Mouse (Mus musculus) adrenal gland, postnatal 25 days (tissue): ENCODE measurements around the gene Mboat1. TPM values are rescaled to one million over a fixed set of nuclear protein-coding genes. Genes with fewer than 3 reads are reported as not detected.

ENCODE experiments used
- DNase-seq: peaks from one replicate; pipeline ENCODE4 v3.0.0; 2021; ENCODE audit warnings: mixed read lengths
- long read RNA-seq: library from polyadenylated mRNA; stranded (forward); transcript quantifications from one replicate; pipeline ENCODE4 v2.0.0, GENCODE M21; 2021
- total RNA-seq: library from RNA; stranded (reverse); gene quantifications from 2 replicates; pipeline ENCODE4 v1.2.3, GENCODE M21; 2021

The Mboat1 gene
- 4.6 and 5.9 TPM in 2 replicates for total RNA-seq
- long read RNA-seq, transcript Mboat1-201 (13 exons, 2,905 nt): major isoform, 5 of 5 reads
- long read RNA-seq, partial matches to known transcripts: 0 of 5 reads
- long read RNA-seq, other reads (novel, unspliced or antisense): 0 of 5 reads

GRCm38 (mm10) chr13:30136243-30136922 is at the start of gene Mboat1:
Mboat1 (plus strand) TSS chr13:30136489.
- DNase-seq: peak; percentile 88

- DNase-seq: no peak
Measured at GRCm38 (mm10) chr13:30093086-30093485, 43.2 kb upstream of the Mboat1 start.

GRCm38 (mm10) chr13:30095851-30096250 is 40.4 kb upstream of the Mboat1 start:
- DNase-seq: no peak

GRCm38 (mm10) chr13:30096536-30096935 is 39.8 kb upstream of the Mboat1 start:
- DNase-seq: no peak

GRCm38 (mm10) chr13:30109001-30109600 is 27.2 kb upstream of the Mboat1 start:
- no peak for DNase-seq

- DNase-seq: no peak
Measured at GRCm38 (mm10) chr13:30115792-30116191, 20.5 kb upstream of the Mboat1 start.

GRCm38 (mm10) chr13:30136923-30137629 is 787 bp downstream of the Mboat1 start:
- no peak for DNase-seq

GRCm38 (mm10) chr13:30137951-30138350 is 1.7 kb downstream of the Mboat1 start:
- DNase-seq: no peak

- no peak for DNase-seq
Measured at GRCm38 (mm10) chr13:30140149-30140548, 3.9 kb downstream of the Mboat1 start.

- DNase-seq: no peak
Measured at GRCm38 (mm10) chr13:30140646-30141045, 4.4 kb downstream of the Mboat1 start.

- DNase-seq: no peak
Measured at GRCm38 (mm10) chr13:30141996-30142395, 5.7 kb downstream of the Mboat1 start.

GRCm38 (mm10) chr13:30146468-30146867 is 10.2 kb downstream of the Mboat1 start:
- DNase-seq: no peak

GRCm38 (mm10) chr13:30154264-30154663 is 18.0 kb downstream of the Mboat1 start:
- peak; percentile 24 for DNase-seq

GRCm38 (mm10) chr13:30159626-30160025 is 23.3 kb downstream of the Mboat1 start:
- DNase-seq: no peak

GRCm38 (mm10) chr13:30163521-30163920 is 27.2 kb downstream of the Mboat1 start:
- DNase-seq: no peak

- DNase-seq: no peak
Measured at GRCm38 (mm10) chr13:30166138-30167090, 30.1 kb downstream of the Mboat1 start.

- no peak for DNase-seq
Measured at GRCm38 (mm10) chr13:30167499-30167898, 31.2 kb downstream of the Mboat1 start.

GRCm38 (mm10) chr13:30168803-30169202 is 32.5 kb downstream of the Mboat1 start:
- DNase-seq: no peak

- DNase-seq: no peak
Measured at GRCm38 (mm10) chr13:30170061-30170460, 33.8 kb downstream of the Mboat1 start.

- DNase-seq: no peak
Measured at GRCm38 (mm10) chr13:30174586-30174985, 38.3 kb downstream of the Mboat1 start.

- DNase-seq: no peak
Measured at GRCm38 (mm10) chr13:30177356-30177755, 41.1 kb downstream of the Mboat1 start.

- DNase-seq: no peak
Measured at GRCm38 (mm10) chr13:30185549-30185948, 49.3 kb downstream of the Mboat1 start.
